Mouse (Mus musculus) splenic B cell, adult 2 months (primary cell): ENCODE data around the gene Arfgef2.

Source experiments
- DNase-seq: peaks from one replicate; pipeline ENCODE4 v3.0.0-alpha.2; 2011; ENCODE audit warnings: low read depth, low spot score
- H3K27me3 ChIP-seq: 2 replicates; pipeline ENCODE4 v1.6.1; 2012; ENCODE audit warnings: mild to moderate bottlenecking, low read length, moderate library complexity, mixed read lengths; ENCODE audit not compliant: control insufficient read depth, poor library complexity, insufficient read depth, severe bottlenecking
- H3K36me3 ChIP-seq: 2 replicates; pipeline ENCODE4 v1.6.1; 2012; ENCODE audit warnings: mild to moderate bottlenecking, low read length, moderate library complexity, mixed read lengths; ENCODE audit not compliant: control insufficient read depth, poor library complexity, insufficient read depth, severe bottlenecking

Gene Arfgef2

DNA sequence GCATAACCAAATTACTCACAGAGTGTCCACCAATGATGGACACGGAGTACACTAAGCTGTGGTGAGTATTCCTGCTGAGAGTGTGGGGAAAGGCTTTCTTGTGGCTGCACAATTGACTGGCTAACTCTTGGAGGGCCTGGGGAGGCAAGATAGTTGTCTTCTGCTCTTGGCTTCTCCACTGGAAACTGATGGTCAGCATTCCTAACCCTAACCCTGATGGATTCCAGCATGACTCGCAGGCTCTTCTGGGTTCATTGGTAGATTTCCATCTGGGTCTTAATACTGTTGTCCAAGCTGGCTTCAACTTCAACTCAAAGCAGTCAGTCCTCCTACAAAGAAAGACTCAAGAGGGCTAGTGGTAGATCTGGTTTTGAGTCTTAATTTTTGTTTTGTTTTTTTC is 137.8 kb downstream of the Arfgef2 start:
- Histone ChIP-seq H3K27me3 (no peaks in the 10 kb centered on the region; the same call in 1 of the 2 replicates), H3K36me3 (peaks cover 28% of the 10 kb centered on the region)
- no peak for DNase-seq

- no peaks in the 10 kb centered on the region; the same call in 1 of the 2 replicates for H3K27me3 ChIP-seq
- H3K36me3 ChIP-seq: peaks cover 29% of the 10 kb centered on the region
- no peak for DNase-seq
Observed at GRCm38 (mm10) chr2:166944346-166944745, 139.0 kb downstream of the Arfgef2 start.

GRCm38 (mm10) chr2:166945456-166945855 is 140.1 kb downstream of the Arfgef2 start:
- H3K36me3 ChIP-seq: peaks cover 38% of the 10 kb centered on the region
- peak; percentile 50 for DNase-seq
- H3K27me3 ChIP-seq: no peaks in the 10 kb centered on the region; the same call in 1 of the 2 replicates
